In genomic region chr11:12506371-12506890, GRCm38 (mm10) we compare ENCODE assay signal across 16 mouse cellular contexts. TPM values are rescaled to one million over a fixed set of nuclear protein-coding genes. Genes with fewer than 3 reads are reported as not detected.
"Had no signal": no experiment of that assay in that cellular context is flagged by ENCODE, and none has a peak within 500 bp of the region (broad histone marks: within the 10 kb centered on the region; RNA-seq: fewer than 3 reads in every experiment).

No protein-coding gene starts in this region.

- DNase-seq: kidney, adult 9 months; kidney, postnatal 25 days; layer of hippocampus, postnatal 36 days; liver, embryonic 13.5 days; lung, adult 2 months; retina, postnatal 1 day; right cerebral cortex, postnatal 25 days; thymus, adult 18-20 months; thymus, postnatal 36 days had no signal

- H3K4me3 ChIP-seq: layer of hippocampus, adult 2 months; left cerebral cortex, adult 2 months; liver, embryonic 13.5 days; midbrain, embryonic 12.5 days; midbrain, embryonic 15.5 days; neural tube, embryonic 13.5 days had no signal

- H3K27ac ChIP-seq: layer of hippocampus, adult 2 months; left cerebral cortex, adult 2 months; liver, embryonic 13.5 days; macrophage; midbrain, embryonic 12.5 days; midbrain, embryonic 15.5 days; neural tube, embryonic 13.5 days had no signal

RNA-seq across cellular contexts. Expression of gene Cobl, which starts 41.7 kb away (rescaled TPM):
- total RNA-seq: megakaryocyte, adult 5-6 weeks had no signal
